Mouse (Mus musculus): ENCODE measurements around the gene Olfr1208. TPM values are rescaled to one million over a fixed set of nuclear protein-coding genes. Genes with fewer than 3 reads are reported as not detected.

Olfr1208 gene
- total RNA-seq (2023): not detected in 2 replicates

DNA sequence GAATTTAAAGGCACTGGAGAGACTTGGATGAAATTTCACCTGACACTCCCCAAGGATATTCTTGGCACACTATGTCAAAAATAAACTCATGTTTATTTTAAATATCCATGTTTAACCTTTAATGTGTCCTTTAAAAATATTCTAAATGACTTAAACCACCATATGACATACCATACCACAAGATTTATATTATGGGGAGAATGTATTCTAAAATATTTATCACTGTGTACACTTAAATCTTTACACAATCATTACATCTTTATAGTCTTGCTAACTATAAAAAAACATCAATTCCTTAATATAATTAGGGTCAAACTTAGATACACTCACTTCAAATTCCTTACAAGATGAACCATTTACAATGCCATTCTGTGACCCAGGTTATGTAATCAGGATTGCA is at the start of gene Olfr1208:
Olfr1208 (minus strand) TSS at position 101 of the 400 bp plus-strand sequence.

GRCm38 (mm10) chr2:88938011-88938410 is 35.9 kb upstream of the Olfr1208 start, which contains the start of gene Olfr1211:
Gene Olfr1211 (minus strand): TSS chr2:88938111.

GRCm38 (mm10) chr2:88915057-88915456 is 12.9 kb upstream of the Olfr1208 start, which contains the start of gene Olfr1209:
Gene Olfr1209 (minus strand): TSS chr2:88915157.

GRCm38 (mm10) chr2:88862931-88863330 is 39.2 kb downstream of the Olfr1208 start, which contains the start of gene Olfr1206:
Gene Olfr1206 (plus strand): TSS chr2:88863231.

GRCm38 (mm10) chr2:88848992-88849391 is 53.1 kb downstream of the Olfr1208 start, which contains the start of gene Olfr1204:
Gene Olfr1204 (plus strand): TSS chr2:88849292.

Other genes starting within 250 kb of the Olfr1208 start
- not detected in 2 replicates for gene Olfr1193, start 226.7 kb downstream of the Olfr1208 start, total RNA-seq (2023)
- not detected in 2 replicates for gene Olfr1195, start 213.1 kb downstream of the Olfr1208 start, total RNA-seq (2023)
- not detected in 2 replicates for gene Olfr1196, start 197.7 kb downstream of the Olfr1208 start, total RNA-seq (2023)
- gene Olfr1197, start 169.9 kb downstream of the Olfr1208 start, total RNA-seq (2023): not detected in 2 replicates
- not detected in 2 replicates for gene Olfr1198, start 150.9 kb downstream of the Olfr1208 start, total RNA-seq (2023)
- gene Olfr1199, start 141.8 kb downstream of the Olfr1208 start, total RNA-seq (2023): not detected in 2 replicates
- not detected in 2 replicates for gene Olfr1200, start 131.8 kb downstream of the Olfr1208 start, total RNA-seq (2023)
- gene Olfr1201, start 109.3 kb downstream of the Olfr1208 start, total RNA-seq (2023): not detected in 2 replicates
- not detected in 2 replicates for gene Olfr1202, start 87.8 kb downstream of the Olfr1208 start, total RNA-seq (2023)
- not detected in 2 replicates for gene Olfr1205, start 72.6 kb downstream of the Olfr1208 start, total RNA-seq (2023)
- gene Olfr1204, start 53.0 kb downstream of the Olfr1208 start, total RNA-seq (2023): not detected in 2 replicates
- gene Olfr1206, start 39.1 kb downstream of the Olfr1208 start, total RNA-seq (2023): not detected in 2 replicates
- gene Olfr1209, start 12.8 kb upstream of the Olfr1208 start, total RNA-seq (2023): not detected in 2 replicates
- not detected in 2 replicates for gene Olfr1211, start 35.8 kb upstream of the Olfr1208 start, total RNA-seq (2023)
- not detected in 2 replicates for gene Olfr1212, start 51.7 kb upstream of the Olfr1208 start, total RNA-seq (2023)
- gene Gm13762, start 78.0 kb upstream of the Olfr1208 start, total RNA-seq (2023): not detected in 2 replicates
- not detected in 2 replicates for gene Olfr1214, start 90.3 kb upstream of the Olfr1208 start, total RNA-seq (2023)
- gene Olfr1215, start 104.7 kb upstream of the Olfr1208 start, total RNA-seq (2023): not detected in 2 replicates
- gene Olfr1216, start 116.0 kb upstream of the Olfr1208 start, total RNA-seq (2023): not detected in 2 replicates
- gene Olfr1217, start 129.8 kb upstream of the Olfr1208 start, total RNA-seq (2023): not detected in 2 replicates
- gene Olfr1218, start 158.9 kb upstream of the Olfr1208 start, total RNA-seq (2023): not detected in 2 replicates
- gene Olfr1219, start 181.2 kb upstream of the Olfr1208 start, total RNA-seq (2023): not detected in 2 replicates
- not detected in 2 replicates for gene Olfr1220, start 204.5 kb upstream of the Olfr1208 start, total RNA-seq (2023)
- not detected in 2 replicates for gene Olfr1221, start 215.0 kb upstream of the Olfr1208 start, total RNA-seq (2023)
- gene Olfr1222, start 230.7 kb upstream of the Olfr1208 start, total RNA-seq (2023): not detected in 2 replicates
- not detected in 2 replicates for gene Olfr1223, start 249.2 kb upstream of the Olfr1208 start, total RNA-seq (2023)

All from neutrophil, adult 65 days (primary cell).